Mouse (Mus musculus): ENCODE measurements around the gene Usmg5. TPM values are rescaled to one million over a fixed set of nuclear protein-coding genes. Genes with fewer than 3 reads are reported as not detected.

Gene Usmg5
- polyA plus RNA-seq, 1 experiment, result 617 TPM

- WGBS, result 73% methylated on average over 1 of the region's 1 CpGs
- TF ChIP-seq POLR2A (IDR thresholded peaks at IDR 0.05; ENCODE audit: low read depth, low read length) (no peak), CTCF (conservative IDR thresholded peaks at IDR 0.05; ENCODE audit: insufficient read depth, insufficient read length, low read depth, low read length) (no peak)
- no peak overlapping the region for H3K4me3 ChIP-seq (ENCODE audit: insufficient read depth, low read depth, low read length)
- DNase-seq, result no peak
- H3K4me1 ChIP-seq (ENCODE audit: control insufficient read depth, insufficient read depth, low read length), result peaks cover 9% of the 10 kb centered on the region; the same call in 1 of the 2 replicates
- no peaks in the 10 kb centered on the region for H3K27me3 ChIP-seq (replicated peaks; ENCODE audit: control insufficient read depth, insufficient read depth, low read length)
- H3K36me3 ChIP-seq (ENCODE audit: control insufficient read depth, insufficient read depth, low read length), result no peaks in the 10 kb centered on the region
- H3K27ac ChIP-seq (ENCODE audit: insufficient read depth, low read depth, low read length), result no peak overlapping the region
Observed at GRCm38 (mm10) chr19:47057684-47058083, 32.8 kb downstream of the Usmg5 start.

DNA sequence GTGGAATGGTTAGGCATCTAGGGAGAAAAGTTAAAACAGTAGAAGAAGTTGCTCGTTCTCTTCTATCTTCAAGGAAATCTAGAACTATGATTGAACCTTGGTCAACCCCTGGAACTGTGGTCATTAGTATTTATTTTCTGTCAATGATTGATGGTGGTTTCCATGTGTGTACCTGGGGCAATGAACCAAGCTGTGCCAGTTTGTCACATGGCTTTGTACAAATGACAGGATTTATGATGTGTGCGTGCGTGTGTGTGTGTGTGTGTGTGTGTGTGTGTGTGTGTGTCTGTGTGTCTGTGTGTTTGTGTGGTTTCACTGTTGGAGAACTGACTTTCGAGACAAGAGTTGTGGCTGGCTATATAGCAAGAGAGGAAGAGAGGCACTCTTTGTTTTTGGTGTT is 37.0 kb downstream of the Usmg5 start:
- Histone ChIP-seq H3K4me3 (ENCODE audit: insufficient read depth, low read depth, low read length) (no peak overlapping the region), H3K27me3 (replicated peaks; ENCODE audit: control insufficient read depth, insufficient read depth, low read length) (no peaks in the 10 kb centered on the region), H3K36me3 (ENCODE audit: control insufficient read depth, insufficient read depth, low read length) (no peaks in the 10 kb centered on the region), H3K27ac (ENCODE audit: insufficient read depth, low read depth, low read length) (peak overlapping the region; percentile 66; the same call in 1 of the 2 replicates), H3K4me1 (ENCODE audit: control insufficient read depth, insufficient read depth, low read length) (peaks cover 13% of the 10 kb centered on the region)
- TF ChIP-seq POLR2A (IDR thresholded peaks at IDR 0.05; ENCODE audit: low read depth, low read length) (no peak), CTCF (conservative IDR thresholded peaks at IDR 0.05; ENCODE audit: insufficient read depth, insufficient read length, low read depth, low read length) (no peak)
- WGBS, result 16% methylated on average over 4 of the region's 4 CpGs
- peak; percentile 87 for DNase-seq

GRCm38 (mm10) chr19:47052927-47053326 is 37.5 kb downstream of the Usmg5 start:
- H3K36me3 ChIP-seq (ENCODE audit: control insufficient read depth, insufficient read depth, low read length), result no peaks in the 10 kb centered on the region
- DNase-seq, result no peak
- H3K4me3 ChIP-seq (ENCODE audit: insufficient read depth, low read depth, low read length), result no peak overlapping the region
- TF ChIP-seq CTCF (conservative IDR thresholded peaks at IDR 0.05; ENCODE audit: insufficient read depth, insufficient read length, low read depth, low read length) (no peak), POLR2A (IDR thresholded peaks at IDR 0.05; ENCODE audit: low read depth, low read length) (no peak)
- peaks cover 13% of the 10 kb centered on the region for H3K4me1 ChIP-seq (ENCODE audit: control insufficient read depth, insufficient read depth, low read length)
- WGBS, result 68% methylated on average over 4 of the region's 4 CpGs
- no peaks in the 10 kb centered on the region for H3K27me3 ChIP-seq (replicated peaks; ENCODE audit: control insufficient read depth, insufficient read depth, low read length)
- H3K27ac ChIP-seq (ENCODE audit: insufficient read depth, low read depth, low read length), result peak overlapping the region; percentile 66; the same call in 1 of the 2 replicates

- Histone ChIP-seq H3K4me1 (ENCODE audit: control insufficient read depth, insufficient read depth, low read length) (peaks cover 13% of the 10 kb centered on the region), H3K27ac (ENCODE audit: insufficient read depth, low read depth, low read length) (peak within 1 kb of the TSS; percentile 67), H3K36me3 (ENCODE audit: control insufficient read depth, insufficient read depth, low read length) (no peaks in the 10 kb centered on the region), H3K27me3 (replicated peaks; ENCODE audit: control insufficient read depth, insufficient read depth, low read length) (no peaks in the 10 kb centered on the region), H3K4me3 (ENCODE audit: insufficient read depth, low read depth, low read length) (peak within 1 kb of the TSS; percentile 88)
- under 1% methylated on average over 75 of the region's 75 CpGs for WGBS
- peak; percentile 90 for DNase-seq
- TF ChIP-seq POLR2A (IDR thresholded peaks at IDR 0.05; ENCODE audit: low read depth, low read length) (peak; percentile 28), CTCF (conservative IDR thresholded peaks at IDR 0.05; ENCODE audit: insufficient read depth, insufficient read length, low read depth, low read length) (no peak)
Observed at GRCm38 (mm10) chr19:47050271-47051032, 40.0 kb downstream of the Usmg5 start, which contains the start of gene Pcgf6. Pcgf6 (minus strand) TSS chr19:47050906.

DNA sequence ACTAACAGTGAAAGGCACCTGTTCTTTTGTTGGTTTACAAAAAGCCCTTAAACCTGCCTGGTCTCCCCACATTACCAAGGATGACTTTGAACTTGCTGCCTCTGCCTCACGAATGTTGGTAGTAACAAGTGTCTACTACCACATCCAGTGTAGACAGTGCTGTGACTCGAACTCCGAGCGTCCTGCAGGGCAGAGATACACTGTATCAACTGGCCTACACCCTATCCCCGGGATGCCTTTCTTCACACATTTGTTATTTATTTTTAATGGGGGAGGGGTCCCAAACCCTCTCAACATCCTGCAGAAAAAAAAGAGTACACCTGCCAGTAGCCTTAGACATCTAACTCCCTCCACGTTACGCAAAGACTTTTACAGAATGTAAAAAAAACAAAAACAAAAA is 40.6 kb downstream of the Usmg5 start:
- TF ChIP-seq CTCF (conservative IDR thresholded peaks at IDR 0.05; ENCODE audit: insufficient read depth, insufficient read length, low read depth, low read length) (no peak), POLR2A (IDR thresholded peaks at IDR 0.05; ENCODE audit: low read depth, low read length) (no peak)
- Histone ChIP-seq H3K27me3 (replicated peaks; ENCODE audit: control insufficient read depth, insufficient read depth, low read length) (no peaks in the 10 kb centered on the region), H3K27ac (ENCODE audit: insufficient read depth, low read depth, low read length) (no peak overlapping the region), H3K4me3 (ENCODE audit: insufficient read depth, low read depth, low read length) (peak overlapping the region; percentile 88), H3K4me1 (ENCODE audit: control insufficient read depth, insufficient read depth, low read length) (peaks cover 13% of the 10 kb centered on the region), H3K36me3 (ENCODE audit: control insufficient read depth, insufficient read depth, low read length) (no peaks in the 10 kb centered on the region)
- 4% methylated on average over 7 of the region's 7 CpGs for WGBS
- DNase-seq, result no peak

DNA sequence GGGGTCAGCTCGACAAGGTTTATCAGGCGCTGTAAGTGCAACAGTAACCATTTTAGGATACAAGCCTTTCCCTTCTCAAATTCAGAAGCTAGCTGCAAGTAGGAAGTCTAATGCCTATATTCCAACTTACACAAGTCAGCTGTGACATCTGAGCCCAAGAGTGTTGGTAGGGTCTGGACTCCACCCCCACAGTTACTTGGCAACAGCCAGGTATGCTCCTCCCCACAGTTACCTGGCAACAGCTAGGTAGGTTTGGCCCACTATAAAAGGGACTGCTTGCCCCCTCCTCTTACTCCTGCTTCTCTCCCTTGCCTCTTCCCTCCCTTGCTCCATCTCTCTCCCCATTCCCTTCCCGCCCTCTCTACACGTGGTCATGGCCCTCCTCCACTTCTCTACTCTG is 41.4 kb downstream of the Usmg5 start:
- H3K4me1 ChIP-seq (ENCODE audit: control insufficient read depth, insufficient read depth, low read length), result peaks cover 13% of the 10 kb centered on the region
- H3K4me3 ChIP-seq (ENCODE audit: insufficient read depth, low read depth, low read length), result no peak overlapping the region
- no peak for DNase-seq
- no peaks in the 10 kb centered on the region for H3K36me3 ChIP-seq (ENCODE audit: control insufficient read depth, insufficient read depth, low read length)
- TF ChIP-seq CTCF (conservative IDR thresholded peaks at IDR 0.05; ENCODE audit: insufficient read depth, insufficient read length, low read depth, low read length) (no peak), POLR2A (IDR thresholded peaks at IDR 0.05; ENCODE audit: low read depth, low read length) (no peak)
- no peaks in the 10 kb centered on the region for H3K27me3 ChIP-seq (replicated peaks; ENCODE audit: control insufficient read depth, insufficient read depth, low read length)
- WGBS, result 69% methylated on average over 4 of the region's 4 CpGs
- no peak overlapping the region for H3K27ac ChIP-seq (ENCODE audit: insufficient read depth, low read depth, low read length)

DNA sequence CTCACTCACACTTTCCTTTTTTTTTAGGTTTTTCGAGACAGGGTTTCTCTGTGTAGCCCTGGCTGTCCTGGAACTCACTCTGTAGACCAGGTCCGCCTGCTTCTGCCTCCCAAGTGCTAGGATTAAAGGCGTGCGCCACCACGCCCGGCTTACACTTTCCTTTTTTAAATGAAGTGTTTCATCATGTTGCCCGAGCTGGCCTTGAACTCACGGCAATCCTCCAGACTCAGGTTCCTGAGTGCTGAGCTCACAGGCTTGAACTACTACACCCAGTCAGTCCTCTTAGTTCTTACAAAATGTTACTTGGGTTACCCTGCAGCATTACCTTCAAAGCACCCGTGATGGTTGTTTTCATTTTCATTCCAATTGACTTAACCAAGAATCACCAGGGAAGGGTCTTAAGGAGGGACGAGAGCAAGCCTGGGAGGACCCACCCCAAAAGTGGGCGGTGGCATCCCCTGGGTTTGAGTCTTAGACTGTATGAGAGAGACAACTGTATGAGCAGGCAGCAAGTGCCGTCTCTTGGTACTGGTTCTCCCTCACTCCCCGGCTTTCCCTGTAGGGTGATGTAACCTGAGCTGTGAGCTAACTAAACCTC is 43.1 kb downstream of the Usmg5 start:
- WGBS, result 87% methylated on average over 13 of the region's 13 CpGs
- TF ChIP-seq CTCF (conservative IDR thresholded peaks at IDR 0.05; ENCODE audit: insufficient read depth, insufficient read length, low read depth, low read length) (no peak), POLR2A (IDR thresholded peaks at IDR 0.05; ENCODE audit: low read depth, low read length) (no peak)
- no peak for DNase-seq

More for the DNA sequence above, 43.1 kb downstream of the Usmg5 start:
- Histone ChIP-seq H3K27ac (ENCODE audit: insufficient read depth, low read depth, low read length) (no peak overlapping the region), H3K36me3 (ENCODE audit: control insufficient read depth, insufficient read depth, low read length) (no peaks in the 10 kb centered on the region; the same call in 1 of the 2 replicates), H3K27me3 (replicated peaks; ENCODE audit: control insufficient read depth, insufficient read depth, low read length) (no peaks in the 10 kb centered on the region), H3K4me1 (ENCODE audit: control insufficient read depth, insufficient read depth, low read length) (peaks cover 3% of the 10 kb centered on the region; the same call in 1 of the 2 replicates), H3K4me3 (ENCODE audit: insufficient read depth, low read depth, low read length) (no peak overlapping the region)

All from kidney, adult 2 months (tissue).